Mouse (Mus musculus) heart, adult 2 months (tissue): Measurements from ENCODE around the gene Gbe1.

Experiments used
- CTCF ChIP-seq: fragments of 200-600 bp; IDR thresholded peaks from 2 replicates; pipeline ENCODE4 v1.8.1; 2022; ENCODE audit warnings: antibody characterized with exemption, mild to moderate bottlenecking, moderate library complexity
- POLR2A ChIP-seq: fragments of 200-500 bp; IDR thresholded peaks from 2 replicates; pipeline ENCODE4 v1.6.1; 2011; ENCODE audit warnings: mild to moderate bottlenecking, low read depth, low read length, control low read depth; ENCODE audit not compliant: insufficient read depth

DNA sequence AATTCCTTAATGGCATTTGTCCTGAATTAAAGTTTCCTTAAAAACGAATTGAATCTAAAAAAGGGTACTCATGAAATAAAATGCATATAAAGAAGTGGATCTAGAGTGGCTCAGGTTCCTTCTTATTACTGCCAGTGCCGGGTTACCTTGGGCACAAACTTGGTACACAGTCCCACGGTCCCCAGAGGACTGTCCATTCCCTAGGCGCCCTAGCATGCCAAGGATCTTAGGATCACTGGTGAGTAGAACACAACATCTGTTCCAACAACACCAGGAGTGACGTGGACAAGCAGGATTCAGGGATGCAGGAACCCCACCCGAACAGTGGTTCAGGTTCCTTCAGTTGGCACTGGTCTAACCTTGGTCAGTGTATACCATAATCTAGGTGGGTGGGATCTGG lies 44.6 kb downstream of the Gbe1 start:
- no peak for TF ChIP-seq CTCF
- no peak for TF ChIP-seq POLR2A
